Mouse (Mus musculus) regulatory T cell (primary cell): ENCODE measurements around the gene P2rx7.
"Not testable (repeated sequence)": the region's sequence is repeated elsewhere in the genome, so short reads cannot be mapped to it uniquely, and the experiment has no call there.

ENCODE experiments used
- in situ Hi-C: fragments of 300-600 bp; cut with MboI, MseI; formaldehyde crosslinking; loops from one replicate; pipeline ENCODE4 v1.15.1; 2025; ENCODE audit warnings: high pct_unique_total_duplicates

The P2rx7 gene

DNA sequence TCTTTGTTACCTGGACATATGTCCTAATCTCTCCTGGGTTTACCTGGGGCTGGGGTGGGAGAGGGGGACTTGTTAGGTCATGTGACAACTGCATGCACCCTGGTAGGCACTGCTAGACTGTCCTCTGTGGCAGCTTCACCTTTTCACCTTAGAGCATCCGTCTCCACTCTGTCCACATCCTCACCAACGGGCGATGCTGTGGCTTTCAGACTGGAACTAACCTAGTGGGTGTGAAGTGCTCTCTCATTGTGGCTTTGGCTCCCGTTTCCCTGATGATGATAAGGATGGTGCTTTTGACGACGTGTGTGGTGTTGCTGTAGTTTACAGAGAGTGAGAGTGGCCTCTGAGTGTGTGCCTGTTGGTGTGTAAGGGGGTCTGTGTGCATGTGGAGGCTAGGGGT lies 1.6 kb downstream of the P2rx7 start:
- in situ Hi-C loops: no loop called here

DNA sequence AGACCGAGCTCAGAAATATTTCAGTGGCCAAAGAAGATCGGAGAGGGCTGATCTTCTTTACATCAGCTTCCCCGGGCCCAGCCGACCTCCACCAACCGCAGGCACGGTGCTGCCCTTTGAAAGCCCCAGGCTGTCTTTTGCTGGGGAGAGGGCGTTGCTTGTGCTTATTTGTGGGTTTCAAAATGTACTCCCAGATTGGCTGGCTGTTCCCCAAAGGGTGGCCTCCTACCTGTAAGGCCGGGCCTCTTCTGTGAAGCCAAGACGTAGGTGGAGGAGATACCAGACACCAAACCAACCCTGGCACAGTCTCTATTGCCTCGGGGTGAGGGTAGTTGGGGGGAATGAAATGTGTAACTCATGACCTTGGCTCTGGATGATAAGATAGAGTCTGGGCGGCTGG lies 2.3 kb downstream of the P2rx7 start:
- in situ Hi-C loops: no loop called here

- in situ Hi-C loops: no loop called here
Observed at GRCm38 (mm10) chr5:122647256-122647924, 3.7 kb downstream of the P2rx7 start.

DNA sequence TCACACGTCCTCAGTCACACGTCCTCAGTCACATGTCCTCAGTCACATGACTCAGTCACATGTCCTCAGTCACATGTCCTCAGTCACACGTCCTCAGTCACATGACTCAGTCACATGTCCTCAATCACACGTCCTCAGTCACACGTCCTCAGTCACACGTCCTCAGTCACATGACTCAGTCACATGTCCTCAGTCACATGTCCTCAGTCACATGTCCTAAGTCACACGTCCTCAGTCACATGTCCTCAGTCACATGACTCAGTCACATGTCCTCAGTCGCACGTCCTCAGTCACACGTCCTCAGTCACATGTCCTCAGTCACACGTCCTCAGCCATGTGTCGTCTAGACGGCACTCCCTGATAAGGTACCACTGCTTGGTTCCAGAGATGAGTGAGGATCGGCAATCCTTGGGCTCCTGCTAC lies 4.3 kb downstream of the P2rx7 start:
- in situ Hi-C loops: not testable (repeated sequence)

DNA sequence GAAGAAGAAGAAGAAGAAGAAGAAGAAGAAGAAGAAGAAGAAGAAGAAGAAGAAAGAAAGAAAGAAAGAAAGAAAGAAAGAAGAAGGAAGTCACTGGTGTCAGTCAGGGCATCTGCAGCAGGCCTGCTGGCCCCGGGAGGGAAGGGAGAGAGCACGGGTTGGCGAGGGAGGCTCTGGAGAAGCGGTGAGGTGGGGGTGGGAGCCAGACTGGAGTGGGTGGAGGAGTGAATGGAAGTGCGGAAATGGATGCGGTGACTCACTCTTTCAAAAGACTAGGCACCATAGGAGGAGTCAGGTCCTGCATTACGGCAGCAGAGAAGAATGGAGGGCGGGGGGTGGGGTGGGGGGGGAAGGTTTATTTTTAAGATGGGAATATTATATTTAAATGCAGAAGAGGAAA lies 5.6 kb downstream of the P2rx7 start:
- in situ Hi-C loops: no loop called here

DNA sequence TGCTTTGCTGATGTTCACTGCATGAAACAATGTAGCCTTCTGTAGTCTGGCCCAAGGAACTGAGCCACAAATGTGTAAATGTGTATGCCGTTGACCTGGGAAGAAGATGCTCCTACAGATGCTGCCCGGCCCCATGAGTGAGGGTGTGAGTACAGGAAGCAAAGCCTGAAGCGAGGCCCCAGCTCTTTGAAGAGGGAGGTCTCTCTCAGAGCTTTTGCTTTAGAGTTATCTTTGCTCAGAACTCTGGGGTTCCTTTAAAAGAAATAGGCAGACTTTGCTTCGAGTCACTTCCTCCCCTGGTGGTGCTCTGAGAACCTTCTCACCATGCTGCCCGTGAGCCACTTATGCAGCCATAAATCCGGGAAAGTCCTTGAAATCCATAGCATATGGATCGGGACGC lies 6.4 kb downstream of the P2rx7 start:
- in situ Hi-C loops: no loop called here

GRCm38 (mm10) chr5:122652506-122652905 lies 8.8 kb downstream of the P2rx7 start:
- in situ Hi-C loops: no loop called here

DNA sequence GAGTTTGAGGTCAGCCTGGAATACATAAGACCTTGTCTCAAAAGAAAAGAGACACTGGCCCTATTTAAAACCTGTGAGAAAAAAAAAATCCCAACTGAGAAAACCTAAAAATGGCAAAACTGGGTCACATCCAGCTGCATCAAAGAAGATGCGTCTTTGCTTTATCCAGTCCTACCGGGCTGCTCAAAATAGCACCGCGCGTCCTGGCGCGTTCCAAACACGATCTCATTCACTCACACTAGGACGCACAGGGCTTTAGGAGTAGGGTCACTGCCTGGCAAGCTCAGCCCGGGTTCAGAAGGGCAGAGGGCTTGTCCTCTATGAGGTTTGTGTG lies 9.4 kb downstream of the P2rx7 start:
- in situ Hi-C loops: no loop called here

DNA sequence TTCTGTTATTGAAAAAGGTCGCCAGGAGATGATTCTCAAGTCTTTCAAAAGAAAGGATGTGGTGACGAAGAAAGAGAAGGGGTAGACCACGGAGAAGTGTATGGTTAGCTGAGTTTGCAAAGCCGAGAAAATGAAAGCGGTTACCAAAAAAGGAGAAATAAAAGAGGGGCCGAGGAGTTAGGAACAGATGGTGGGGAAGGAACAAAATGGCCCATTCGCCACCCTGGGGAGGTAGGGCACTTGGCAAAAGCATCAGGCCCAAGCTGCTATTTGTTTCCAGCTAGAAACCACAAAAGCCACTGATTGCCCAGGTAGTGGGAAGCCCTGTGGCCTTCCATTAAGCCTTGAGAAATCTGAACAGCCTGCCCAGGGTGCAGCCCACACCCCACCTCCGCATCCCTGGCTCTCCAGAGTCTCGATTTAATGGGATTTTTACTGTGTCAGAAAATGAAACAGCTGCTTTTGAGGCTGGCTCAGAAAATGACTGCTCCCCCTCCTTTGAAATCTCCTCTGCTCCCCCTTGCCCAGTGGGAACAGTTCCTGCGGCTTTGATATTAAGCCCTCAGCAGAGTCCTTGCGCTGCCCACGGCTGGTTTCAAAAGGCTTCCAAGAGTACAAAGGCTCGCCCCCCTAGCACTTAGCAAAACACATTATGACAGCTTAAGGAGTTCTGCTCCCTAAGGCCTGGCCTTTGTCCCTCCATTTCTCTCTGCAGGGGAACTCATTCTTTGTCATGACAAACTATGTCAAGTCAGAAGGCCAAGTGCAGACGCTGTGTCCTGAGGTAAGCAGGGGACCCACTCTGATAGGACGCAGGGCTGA lies 9.9 kb downstream of the P2rx7 start:
- in situ Hi-C loops: no loop called here

- in situ Hi-C loops: no loop called here
Observed at GRCm38 (mm10) chr5:122654268-122654573, 10.5 kb downstream of the P2rx7 start.

GRCm38 (mm10) chr5:122656808-122657207 lies 13.1 kb downstream of the P2rx7 start:
- in situ Hi-C loops: no loop called here

DNA sequence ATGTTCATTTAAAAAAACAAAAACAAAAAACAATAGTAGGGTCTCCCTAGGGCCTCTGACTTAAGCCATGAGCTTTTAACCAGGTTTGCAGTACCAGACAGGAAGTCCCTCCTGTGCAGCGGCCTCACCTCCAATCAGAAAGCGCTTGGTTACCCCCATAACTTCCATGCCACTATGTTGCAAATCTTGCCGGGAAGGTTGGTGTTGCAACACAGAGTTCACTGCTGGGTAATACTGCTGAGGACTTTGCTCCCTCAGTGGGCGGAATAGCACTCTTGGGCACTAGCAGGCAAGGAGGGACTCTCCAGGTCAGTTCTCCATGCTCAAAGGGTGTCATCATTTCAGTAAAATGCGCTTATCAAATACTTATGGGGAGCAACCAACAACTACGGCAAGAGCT lies 18.8 kb downstream of the P2rx7 start:
- in situ Hi-C loops: no loop called here

DNA sequence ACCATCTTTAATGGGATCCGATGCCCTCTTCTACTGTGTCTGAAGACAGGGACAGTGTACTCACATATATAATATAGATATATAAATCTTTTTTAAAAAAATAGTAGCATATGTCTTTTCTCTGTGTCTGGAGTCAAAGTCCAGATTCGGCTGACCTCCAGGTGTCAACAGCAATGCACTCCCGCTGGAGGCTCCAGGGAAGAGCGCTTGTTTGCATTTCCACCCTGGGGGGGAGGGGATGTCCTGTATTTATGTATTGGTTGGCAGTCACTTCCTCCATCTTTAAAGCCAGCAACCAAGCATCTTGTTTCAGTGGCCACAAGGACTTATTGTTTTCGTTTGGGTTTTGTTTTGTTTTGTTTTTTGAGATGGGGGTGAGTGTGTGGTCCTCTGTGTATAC lies 21.3 kb downstream of the P2rx7 start:
- in situ Hi-C loops: no loop called here

- in situ Hi-C loops: no loop called here
Observed at GRCm38 (mm10) chr5:122668981-122669897, 25.5 kb downstream of the P2rx7 start.

DNA sequence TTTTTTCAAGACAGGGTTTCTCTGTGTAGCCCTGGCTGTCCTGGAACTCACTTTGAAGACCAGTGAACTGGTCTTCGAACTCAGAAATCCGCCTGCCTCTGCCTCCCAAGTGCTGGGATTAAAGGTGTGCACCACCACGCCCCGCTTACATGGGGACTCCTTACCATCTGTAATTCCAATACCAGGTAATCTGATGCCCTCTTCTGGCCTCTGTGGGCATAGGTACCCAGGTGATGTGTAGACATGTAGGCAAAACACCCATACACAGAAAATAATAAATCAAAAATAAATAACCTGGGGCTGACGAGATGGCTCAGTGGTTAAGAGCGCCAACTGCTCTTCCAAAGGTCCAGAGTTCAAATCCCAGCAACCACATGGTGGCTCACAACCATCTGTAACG lies 27.9 kb downstream of the P2rx7 start:
- in situ Hi-C loops: not testable (repeated sequence)

DNA sequence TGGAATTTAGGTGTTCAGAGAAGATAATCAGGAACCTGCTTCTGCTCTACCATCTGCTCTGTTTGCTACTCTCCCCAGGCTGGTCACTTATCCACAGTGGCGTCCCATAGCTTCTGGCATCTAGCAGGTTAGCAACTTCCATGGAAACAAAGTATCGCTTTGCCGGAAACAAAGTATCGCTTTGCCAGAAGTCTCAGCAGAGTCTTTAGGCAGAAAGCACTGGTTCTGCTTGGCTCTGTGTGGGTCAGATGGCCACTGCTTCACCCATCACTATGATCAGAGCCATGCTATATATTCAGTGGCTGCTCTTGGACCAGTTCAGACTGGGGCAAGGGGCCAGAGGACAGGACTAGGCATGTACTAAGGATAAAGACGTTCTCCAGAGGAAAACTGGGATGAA lies 28.6 kb downstream of the P2rx7 start:
- in situ Hi-C loops: no loop called here

DNA sequence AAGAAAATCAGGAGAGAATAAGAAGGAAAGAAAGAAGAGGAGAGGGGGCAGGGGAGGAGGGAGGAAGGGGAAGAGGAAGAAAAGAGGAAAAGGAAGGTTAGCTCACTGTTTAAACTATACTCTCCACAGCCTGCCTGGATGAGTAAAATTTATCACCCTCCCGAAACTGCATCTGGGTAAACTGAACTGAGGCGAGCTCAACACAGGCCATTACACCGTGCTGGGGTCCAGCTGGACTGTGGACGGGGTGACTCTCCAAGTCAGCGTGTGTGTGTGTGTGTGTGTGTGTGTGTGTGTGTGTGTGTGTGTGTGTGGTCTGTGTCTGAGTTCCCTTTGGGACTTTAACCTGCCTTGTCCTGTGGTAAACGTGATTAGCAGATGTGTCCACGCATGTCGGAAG lies 32.3 kb downstream of the P2rx7 start:
- in situ Hi-C loops: no loop called here

- in situ Hi-C loops: no loop called here
Observed at GRCm38 (mm10) chr5:122677983-122678382, 34.3 kb downstream of the P2rx7 start.

GRCm38 (mm10) chr5:122679881-122680280 lies 36.2 kb downstream of the P2rx7 start:
- in situ Hi-C loops: no loop called here

DNA sequence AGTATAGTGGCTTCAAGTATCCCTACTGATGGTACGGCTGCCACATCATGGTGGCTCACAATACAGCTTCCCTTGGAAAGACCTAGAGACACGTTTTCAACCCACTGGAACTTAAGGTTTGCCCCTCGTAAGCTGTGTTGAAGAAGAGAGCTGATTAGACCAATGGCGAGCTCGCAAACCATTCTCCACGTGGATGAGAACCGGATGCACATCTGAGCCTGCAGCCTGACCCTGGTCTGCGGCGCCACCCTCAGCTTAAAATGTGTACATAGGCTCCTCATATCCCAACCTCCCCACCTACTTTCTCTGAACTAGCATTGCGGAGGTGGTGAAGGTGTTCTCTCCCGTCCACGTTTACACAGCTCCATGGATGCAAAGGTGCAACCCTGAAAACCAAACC lies 37.6 kb downstream of the P2rx7 start:
- in situ Hi-C loops: no loop called here

- in situ Hi-C loops: no loop called here
Observed at GRCm38 (mm10) chr5:122683926-122684325, 40.2 kb downstream of the P2rx7 start.

DNA sequence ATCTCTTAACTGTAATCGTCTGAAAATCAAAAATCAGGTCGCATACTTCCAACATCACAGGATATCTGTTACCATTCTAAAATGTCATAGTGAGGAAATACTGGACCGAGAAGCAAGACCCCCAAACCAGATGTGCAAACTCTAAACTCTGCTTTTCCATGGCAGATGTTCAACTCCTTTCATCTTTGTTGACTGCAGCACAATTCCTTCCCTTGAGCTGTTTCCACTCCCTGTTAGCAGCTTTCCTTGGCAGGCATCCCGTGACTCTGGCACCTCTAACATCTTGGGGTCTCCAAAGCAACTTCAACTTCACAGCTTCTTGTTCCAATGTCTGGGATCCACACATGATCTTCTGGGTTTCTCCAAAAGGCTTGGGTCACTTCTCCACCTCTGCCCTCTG lies 43.7 kb downstream of the P2rx7 start:
- in situ Hi-C loops: no loop called here

- in situ Hi-C loops: no loop called here
Observed at GRCm38 (mm10) chr5:122689153-122689552, 45.4 kb downstream of the P2rx7 start.
